Mouse (Mus musculus): ENCODE data around the gene Rsph6a. TPM values are rescaled to one million over a fixed set of nuclear protein-coding genes. Genes with fewer than 3 reads are reported as not detected.

Rsph6a gene
- polyA plus RNA-seq, 1 experiment: 0.04 TPM

DNA sequence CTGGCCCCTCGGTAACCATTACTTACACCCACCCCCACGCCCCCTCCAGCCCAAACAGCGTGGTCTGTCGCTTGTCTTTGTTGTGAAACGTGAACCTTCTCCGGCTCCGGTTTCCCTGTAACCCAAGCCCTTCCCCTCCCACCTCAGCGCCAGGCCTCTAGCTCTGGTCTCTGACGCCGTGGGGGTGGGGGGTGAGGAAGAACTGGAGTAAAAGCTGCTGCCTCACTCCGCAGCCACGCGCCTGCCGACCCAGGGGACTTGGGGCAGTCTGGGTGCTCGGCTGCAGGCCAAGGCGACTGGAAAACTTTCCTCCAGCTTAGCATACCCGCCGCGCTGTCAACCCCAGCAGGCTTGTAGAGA, 41.2 kb downstream of the Rsph6a start:
- Histone ChIP-seq H3ac (ENCODE audit: control insufficient read depth, insufficient read length) (peak overlapping the region; percentile 19), H3K4me2 (ENCODE audit: low read depth) (peak overlapping the region; percentile 88), H3K4me3 (peak overlapping the region; percentile 34), H3K36me3 (ENCODE audit: control insufficient read depth, insufficient read depth) (no peaks in the 10 kb centered on the region), H3K79me2 (ENCODE audit: control insufficient read depth, insufficient read depth) (no peaks in the 10 kb centered on the region), H3K27me3 (ENCODE audit: control insufficient read depth, insufficient read depth, insufficient read length) (no peaks in the 10 kb centered on the region)
- TF ChIP-seq SRF (IDR thresholded peaks at IDR 0.05; ENCODE audit: control insufficient read depth, insufficient read length, low read depth): no peak
- peak; percentile 19 for TF ChIP-seq POLR2A (IDR thresholded peaks at IDR 0.05; ENCODE audit: insufficient read length, low read depth)
- TF ChIP-seq MYOG (IDR thresholded peaks at IDR 0.05; ENCODE audit: control insufficient read depth in 1 of 3, insufficient read depth in 1 of 3, insufficient read length in 2 of 3, low read depth in 2 of 3): peak in 1 of 3 experiments; percentile 2

DNA sequence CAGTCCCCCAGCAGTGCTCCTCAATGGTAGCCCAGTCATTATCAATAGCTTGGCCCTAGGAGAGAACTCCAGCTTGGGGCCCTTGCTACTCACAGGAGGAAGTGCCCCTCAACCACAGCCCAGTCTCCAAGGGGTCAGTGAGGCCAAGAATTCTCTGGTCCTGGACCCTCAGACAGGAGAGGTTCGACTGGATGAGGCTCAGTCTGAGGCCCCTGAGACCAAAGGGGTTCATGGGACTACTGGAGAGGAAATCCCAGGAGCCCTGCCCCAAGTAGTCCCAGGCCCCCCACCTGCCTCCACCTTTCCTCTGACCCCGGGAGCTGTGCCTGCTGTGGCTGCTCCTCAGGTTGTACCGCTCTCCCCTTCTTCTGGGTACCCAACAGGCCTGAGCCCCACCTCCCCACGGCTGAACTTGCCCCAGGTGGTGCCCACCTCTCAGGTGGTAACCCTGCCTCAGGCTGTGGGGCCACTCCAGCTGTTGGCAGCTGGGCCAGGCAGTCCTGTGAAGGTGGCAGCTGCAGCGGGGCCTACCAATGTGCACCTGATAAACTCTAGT, 42.0 kb downstream of the Rsph6a start:
- H3K4me3 ChIP-seq: peak overlapping the region; percentile 34
- peak overlapping the region; percentile 88 for H3K4me2 ChIP-seq (ENCODE audit: low read depth)
- H3K27me3 ChIP-seq (ENCODE audit: control insufficient read depth, insufficient read depth, insufficient read length): no peaks in the 10 kb centered on the region
- no peak overlapping the region for H3ac ChIP-seq (ENCODE audit: control insufficient read depth, insufficient read length)
- H3K36me3 ChIP-seq (ENCODE audit: control insufficient read depth, insufficient read depth): no peaks in the 10 kb centered on the region
- no peaks in the 10 kb centered on the region for H3K79me2 ChIP-seq (ENCODE audit: control insufficient read depth, insufficient read depth)
- TF ChIP-seq MYOG (IDR thresholded peaks at IDR 0.05; ENCODE audit: control insufficient read depth in 1 of 3, insufficient read depth in 1 of 3, insufficient read length in 2 of 3, low read depth in 2 of 3): no peak

DNA sequence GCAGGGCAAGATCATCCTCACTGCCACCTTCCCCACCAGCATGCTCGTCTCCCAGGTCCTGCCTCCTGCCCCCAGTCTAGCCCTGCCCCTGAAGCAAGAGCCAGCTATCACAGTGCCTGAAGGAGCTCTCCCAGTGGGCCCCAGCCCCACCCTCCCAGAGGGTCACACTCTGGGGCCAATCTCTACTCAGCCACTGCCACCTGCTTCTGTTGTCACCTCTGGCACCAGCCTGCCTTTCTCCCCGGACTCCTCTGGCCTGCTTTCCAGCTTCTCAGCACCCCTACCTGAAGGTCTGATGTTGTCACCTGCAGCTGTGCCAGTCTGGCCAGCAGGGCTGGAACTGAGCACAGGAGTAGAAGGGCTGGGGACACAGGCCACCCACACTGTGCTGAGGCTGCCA, 42.7 kb downstream of the Rsph6a start:
- no peak overlapping the region for H3K4me3 ChIP-seq
- H3K4me2 ChIP-seq (ENCODE audit: low read depth): no peak overlapping the region

DNA sequence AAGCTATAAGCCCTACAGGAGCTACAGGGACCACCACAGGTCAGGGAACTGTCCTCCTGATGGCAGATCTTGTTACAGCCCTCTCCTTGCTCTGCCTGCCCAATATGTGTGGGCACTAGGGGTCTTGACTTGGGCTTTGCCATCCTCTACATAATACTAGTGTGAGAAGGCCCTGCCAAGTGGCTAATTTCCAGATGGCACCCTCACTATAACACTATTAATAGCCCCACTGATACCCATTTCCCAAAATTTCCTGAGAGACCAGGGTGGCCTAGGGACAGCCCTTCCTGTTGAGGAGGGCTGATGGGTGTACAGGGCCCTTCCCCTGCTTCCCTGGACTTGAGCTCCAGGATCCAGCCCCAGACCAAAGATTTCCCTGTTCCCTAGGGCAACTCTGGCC, 43.4 kb downstream of the Rsph6a start:
- Histone ChIP-seq H3K4me3 (no peak overlapping the region), H3K79me2 (ENCODE audit: control insufficient read depth, insufficient read depth) (no peaks in the 10 kb centered on the region), H3ac (ENCODE audit: control insufficient read depth, insufficient read length) (no peak overlapping the region), H3K36me3 (ENCODE audit: control insufficient read depth, insufficient read depth) (no peaks in the 10 kb centered on the region), H3K4me2 (ENCODE audit: low read depth) (no peak overlapping the region), H3K27me3 (ENCODE audit: control insufficient read depth, insufficient read depth, insufficient read length) (no peaks in the 10 kb centered on the region)
- TF ChIP-seq POLR2AphosphoS2 (IDR thresholded peaks at IDR 0.05; ENCODE audit: insufficient read length, low read depth) (no peak), CEBPB (IDR thresholded peaks at IDR 0.05; ENCODE audit: insufficient read depth, poor library complexity, severe bottlenecking) (no peak), TCF12 (IDR thresholded peaks at IDR 0.05; ENCODE audit: insufficient read depth, poor library complexity, severe bottlenecking) (no peak), POLR2A (IDR thresholded peaks at IDR 0.05; ENCODE audit: insufficient read length, low read depth) (no peak), MYOD1 (IDR thresholded peaks at IDR 0.05; ENCODE audit: control insufficient read depth in 1 of 3, insufficient read length in 2 of 3, low read depth in 2 of 3) (no peak), TCF3 (IDR thresholded peaks at IDR 0.05; ENCODE audit: insufficient read length, low read depth) (no peak), E2F4 (IDR thresholded peaks at IDR 0.05; ENCODE audit: insufficient read depth) (no peak), MAX (IDR thresholded peaks at IDR 0.05; ENCODE audit: low read depth) (no peak), REST (IDR thresholded peaks at IDR 0.05; ENCODE audit: insufficient read depth, insufficient read length) (no peak), SRF (IDR thresholded peaks at IDR 0.05; ENCODE audit: control insufficient read depth, insufficient read length, low read depth) (no peak), USF1 (IDR thresholded peaks at IDR 0.05; ENCODE audit: low read depth) (no peak), MYOG (IDR thresholded peaks at IDR 0.05; ENCODE audit: control insufficient read depth in 1 of 3, insufficient read depth in 1 of 3, insufficient read length in 2 of 3, low read depth in 2 of 3) (no peak)

More for the DNA sequence above, 42.7 kb downstream of the Rsph6a start:
- Histone ChIP-seq H3K27me3 (ENCODE audit: control insufficient read depth, insufficient read depth, insufficient read length) (no peaks in the 10 kb centered on the region), H3K79me2 (ENCODE audit: control insufficient read depth, insufficient read depth) (no peaks in the 10 kb centered on the region), H3ac (ENCODE audit: control insufficient read depth, insufficient read length) (no peak overlapping the region), H3K36me3 (ENCODE audit: control insufficient read depth, insufficient read depth) (no peaks in the 10 kb centered on the region)
- TF ChIP-seq CEBPB (IDR thresholded peaks at IDR 0.05; ENCODE audit: insufficient read depth, poor library complexity, severe bottlenecking): no peak
- no peak for TF ChIP-seq MYOD1 (IDR thresholded peaks at IDR 0.05; ENCODE audit: control insufficient read depth in 1 of 3, insufficient read length in 2 of 3, low read depth in 2 of 3)
- TF ChIP-seq USF1 (IDR thresholded peaks at IDR 0.05; ENCODE audit: low read depth): no peak
- no peak for TF ChIP-seq TCF12 (IDR thresholded peaks at IDR 0.05; ENCODE audit: insufficient read depth, poor library complexity, severe bottlenecking)
- no peak for TF ChIP-seq POLR2A (IDR thresholded peaks at IDR 0.05; ENCODE audit: insufficient read length, low read depth)
- no peak for TF ChIP-seq MAX (IDR thresholded peaks at IDR 0.05; ENCODE audit: low read depth)

DNA sequence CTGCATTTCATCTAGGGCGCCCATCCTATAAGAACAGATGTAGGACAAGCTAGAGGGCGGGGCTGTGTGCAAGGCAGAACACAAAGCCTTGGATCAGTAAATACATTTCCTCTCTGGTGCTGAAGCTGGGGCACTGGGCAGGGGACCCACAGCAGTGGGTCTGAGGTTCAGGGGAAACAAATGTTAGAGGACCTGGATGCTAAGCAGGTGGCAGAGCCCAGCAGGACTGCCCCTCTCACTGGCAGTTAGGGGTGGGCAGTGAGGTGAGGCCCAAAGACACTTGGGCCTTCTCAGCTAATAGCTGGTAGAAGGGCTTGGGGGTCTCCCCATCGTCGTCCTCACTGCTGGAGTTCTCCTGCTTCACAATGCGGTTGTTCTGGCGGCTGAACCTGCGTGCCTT, 44.3 kb downstream of the Rsph6a start:
- no peaks in the 10 kb centered on the region for H3K79me2 ChIP-seq (ENCODE audit: control insufficient read depth, insufficient read depth)
- no peak overlapping the region for H3ac ChIP-seq (ENCODE audit: control insufficient read depth, insufficient read length)
- H3K4me2 ChIP-seq (ENCODE audit: low read depth): no peak overlapping the region
- no peak overlapping the region for H3K4me3 ChIP-seq
- TF ChIP-seq REST (IDR thresholded peaks at IDR 0.05; ENCODE audit: insufficient read depth, insufficient read length): no peak
- TF ChIP-seq SRF (IDR thresholded peaks at IDR 0.05; ENCODE audit: control insufficient read depth, insufficient read length, low read depth): no peak
- H3K36me3 ChIP-seq (ENCODE audit: control insufficient read depth, insufficient read depth): no peaks in the 10 kb centered on the region
- H3K27me3 ChIP-seq (ENCODE audit: control insufficient read depth, insufficient read depth, insufficient read length): no peaks in the 10 kb centered on the region

DNA sequence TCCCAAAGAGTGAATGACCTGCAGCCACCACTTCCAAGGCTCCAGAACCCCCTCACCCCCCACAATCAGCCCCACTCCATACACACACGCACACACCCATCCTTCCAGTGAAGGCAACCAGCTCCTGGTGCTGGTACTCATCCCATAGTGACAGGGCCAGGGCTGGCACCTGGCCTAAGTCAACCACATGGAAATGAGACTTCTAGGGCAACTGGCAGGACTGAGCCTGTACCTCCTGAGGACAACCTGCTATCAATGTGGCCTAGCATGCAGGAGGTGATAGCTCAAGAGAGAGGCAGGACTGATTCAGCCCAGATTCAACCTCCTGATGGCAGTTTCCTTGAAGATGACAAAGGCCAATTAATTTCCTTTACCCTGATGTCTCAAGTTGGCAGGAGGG, 45.8 kb downstream of the Rsph6a start:
- Histone ChIP-seq H3K4me2 (ENCODE audit: low read depth) (no peak overlapping the region), H3ac (ENCODE audit: control insufficient read depth, insufficient read length) (no peak overlapping the region), H3K4me3 (no peak overlapping the region), H3K27me3 (ENCODE audit: control insufficient read depth, insufficient read depth, insufficient read length) (no peaks in the 10 kb centered on the region), H3K79me2 (ENCODE audit: control insufficient read depth, insufficient read depth) (no peaks in the 10 kb centered on the region), H3K36me3 (ENCODE audit: control insufficient read depth, insufficient read depth) (no peaks in the 10 kb centered on the region)
- TF ChIP-seq TCF12 (IDR thresholded peaks at IDR 0.05; ENCODE audit: insufficient read depth, poor library complexity, severe bottlenecking) (no peak), POLR2AphosphoS2 (IDR thresholded peaks at IDR 0.05; ENCODE audit: insufficient read length, low read depth) (no peak), CEBPB (IDR thresholded peaks at IDR 0.05; ENCODE audit: insufficient read depth, poor library complexity, severe bottlenecking) (no peak), USF1 (IDR thresholded peaks at IDR 0.05; ENCODE audit: low read depth) (no peak), POLR2A (IDR thresholded peaks at IDR 0.05; ENCODE audit: insufficient read length, low read depth) (no peak), E2F4 (IDR thresholded peaks at IDR 0.05; ENCODE audit: insufficient read depth) (no peak), SRF (IDR thresholded peaks at IDR 0.05; ENCODE audit: control insufficient read depth, insufficient read length, low read depth) (no peak), REST (IDR thresholded peaks at IDR 0.05; ENCODE audit: insufficient read depth, insufficient read length) (no peak), TCF3 (IDR thresholded peaks at IDR 0.05; ENCODE audit: insufficient read length, low read depth) (no peak), MYOD1 (IDR thresholded peaks at IDR 0.05; ENCODE audit: control insufficient read depth in 1 of 3, insufficient read length in 2 of 3, low read depth in 2 of 3) (no peak), MAX (IDR thresholded peaks at IDR 0.05; ENCODE audit: low read depth) (no peak), MYOG (IDR thresholded peaks at IDR 0.05; ENCODE audit: control insufficient read depth in 1 of 3, insufficient read depth in 1 of 3, insufficient read length in 2 of 3, low read depth in 2 of 3) (no peak)
